Mouse (Mus musculus): ENCODE measurements around the gene Ace. TPM values are rescaled to one million over a fixed set of nuclear protein-coding genes. Genes with fewer than 3 reads are reported as not detected.

Ace gene
- 1.5 and 2.1 TPM in 2 replicates for polyA plus RNA-seq (2021; fragmentation: Nextera tagmentation)
- long read RNA-seq, experiment 1, full-length matches to known transcripts: 4 of 5 reads
- long read RNA-seq, experiment 1, partial matches to known transcripts: 1 of 5 reads
- long read RNA-seq, experiment 1, other reads (novel, unspliced or antisense): 0 of 5 reads
- long read RNA-seq, experiment 2, partial matches to known transcripts: 0 of 1 reads
- long read RNA-seq, experiment 2, other reads (novel, unspliced or antisense): 1 of 1 reads

GRCm38 (mm10) chr11:105967741-105968574 lies at the start of gene Ace:
Gene Ace (plus strand): TSS chr11:105967945.

GRCm38 (mm10) chr11:105952911-105953386 lies 14.8 kb upstream of the Ace start, which contains the start of gene Cyb561:
Gene Cyb561 (minus strand): TSS chr11:105953336.

GRCm38 (mm10) chr11:105994375-105994774 lies 26.6 kb downstream of the Ace start, which contains the start of gene Ace3:
Gene Ace3 (plus strand): TSS chr11:105994675.

GRCm38 (mm10) chr11:106007821-106008220 lies 40.1 kb downstream of the Ace start, which contains the start of gene Kcnh6:
Gene Kcnh6 (plus strand): TSS chr11:106008124.

GRCm38 (mm10) chr11:106036548-106037417 lies 69.0 kb downstream of the Ace start, which contains the start of gene Dcaf7:
Gene Dcaf7 (plus strand): TSS chr11:106036872.

Other genes starting within 250 kb of the Ace start
- 74.3 and 82.3 TPM in 2 replicates for gene Cyb561, start 14.6 kb upstream of the Ace start, polyA plus RNA-seq (2021; fragmentation: Nextera tagmentation)
- not detected in 2 replicates for gene Ace3, start 26.7 kb downstream of the Ace start, polyA plus RNA-seq (2021; fragmentation: Nextera tagmentation)
- gene Kcnh6, start 40.2 kb downstream of the Ace start, polyA plus RNA-seq (2021; fragmentation: Nextera tagmentation): 0.92 and 1.1 TPM in 2 replicates
- 54.8 and 86.4 TPM in 2 replicates for gene Dcaf7, start 68.9 kb downstream of the Ace start, polyA plus RNA-seq (2021; fragmentation: Nextera tagmentation)
- 5.3 and 5.8 TPM in 2 replicates for gene Taco1, start 98.1 kb downstream of the Ace start, polyA plus RNA-seq (2021; fragmentation: Nextera tagmentation)
- gene Map3k3, start 116.7 kb downstream of the Ace start, polyA plus RNA-seq (2021; fragmentation: Nextera tagmentation): 1.2 and 1.7 TPM in 2 replicates
- 1.2 and 1.3 TPM in 2 replicates for gene Gm10840, start 192.9 kb downstream of the Ace start, polyA plus RNA-seq (2021; fragmentation: Nextera tagmentation)
- gene Limd2, start 192.9 kb downstream of the Ace start, polyA plus RNA-seq (2021; fragmentation: Nextera tagmentation): 118 and 131 TPM in 2 replicates
- gene Strada, start 234.2 kb downstream of the Ace start, polyA plus RNA-seq (2021; fragmentation: Nextera tagmentation): 10.1 and 14.2 TPM in 2 replicates
- 38.3 and 50.3 TPM in 2 replicates for gene Ccdc47, start 248.4 kb downstream of the Ace start, polyA plus RNA-seq (2021; fragmentation: Nextera tagmentation)
- 20.1 and 21.6 TPM in 2 replicates for gene Ddx42, start 249.0 kb downstream of the Ace start, polyA plus RNA-seq (2021; fragmentation: Nextera tagmentation)

All from left cerebral cortex, adult 6 months (tissue).